Mouse (Mus musculus): ENCODE measurements around the gene Htr6. TPM values are rescaled to one million over a fixed set of nuclear protein-coding genes. Genes with fewer than 3 reads are reported as not detected.

Htr6 gene
- polyA plus RNA-seq, 1 experiment, result 0.04 TPM

DNA sequence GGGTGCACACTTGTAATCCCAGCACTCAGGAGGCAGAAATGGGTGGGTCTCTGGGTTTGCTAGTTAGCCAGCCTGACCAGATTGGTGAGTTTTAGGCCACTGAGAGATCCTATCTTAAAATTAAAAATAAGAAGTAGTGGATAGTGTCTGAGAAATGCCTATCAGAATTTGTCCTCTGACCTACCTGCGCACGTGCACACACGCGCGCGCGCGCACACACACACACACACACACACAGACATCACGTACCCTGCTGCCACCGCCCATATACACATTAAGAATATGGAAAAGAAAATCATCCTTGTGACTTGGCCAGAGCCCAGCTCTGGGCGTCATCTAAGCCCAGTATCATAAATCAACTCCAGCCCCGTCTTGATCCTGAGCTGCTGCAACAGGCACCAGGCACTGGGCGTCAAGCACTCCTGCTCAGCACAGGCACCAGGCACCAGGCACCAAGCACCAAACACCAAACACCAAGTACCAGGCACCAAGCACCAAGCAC lies 64.1 kb downstream of the Htr6 start:
- TF ChIP-seq GATA1 (IDR thresholded peaks at IDR 0.05; ENCODE audit: low read length), result no peak

Other genes starting within 250 kb of the Htr6 start
- gene Pla2g5, start 212.1 kb downstream of the Htr6 start, polyA plus RNA-seq (2012), result 5.0 and 7.2 TPM in 2 replicates
- gene Gm13030, start 201.6 kb downstream of the Htr6 start, polyA plus RNA-seq (2012), result not detected in 2 replicates
- gene Pla2g2e, start 197.6 kb downstream of the Htr6 start, polyA plus RNA-seq (2012), result not detected in 2 replicates
- 15.5 and 16.5 TPM in 2 replicates for gene Otud3, start 161.6 kb downstream of the Htr6 start, polyA plus RNA-seq (2012)
- gene Rnf186, start 108.5 kb downstream of the Htr6 start, polyA plus RNA-seq (2012), result not detected in 2 replicates
- 16.4 and 20.4 TPM in 2 replicates for gene Tmco4, start 102.7 kb downstream of the Htr6 start, polyA plus RNA-seq (2012)
- 0.29 and 0.36 TPM in 2 replicates for gene Nbl1, start 17.4 kb upstream of the Htr6 start, polyA plus RNA-seq (2012)
- gene Minos1, start 55.5 kb upstream of the Htr6 start, polyA plus RNA-seq (2012), result 14.5 and 16.7 TPM in 2 replicates
- gene Capzb, start 117.3 kb upstream of the Htr6 start, polyA plus RNA-seq (2012), result 105 and 151 TPM in 2 replicates
- 4.7 and 6.1 TPM in 2 replicates for gene Pqlc2, start 235.1 kb upstream of the Htr6 start, polyA plus RNA-seq (2012)
- 84.9 and 86.8 TPM in 2 replicates for gene Akr7a5, start 235.2 kb upstream of the Htr6 start, polyA plus RNA-seq (2012)